9 mouse cellular contexts compared by ENCODE assay signal in genomic region chr6:87737921-87738626, GRCm38 (mm10). TPM values are rescaled to one million over a fixed set of nuclear protein-coding genes. Genes with fewer than 3 reads are reported as not detected.
A peak's percentile ranks its signal among the peaks of the same experiment; 100 is the strongest.
DNase-seq lines count a peak whose midpoint lies in the region; ATAC-seq and TF ChIP-seq lines count a peak whose summit lies in the region.
"Had no signal": no experiment of that assay in that cellular context is flagged by ENCODE, and none has a peak within 500 bp of the region (broad histone marks: within the 10 kb centered on the region; RNA-seq: fewer than 3 reads in every experiment).

No protein-coding gene starts in this region.

- no peak for TF ChIP-seq EP300 in lung, postnatal 0 days (IDR thresholded peaks at IDR 0.05)

- no peak for TF ChIP-seq POLR2A in lung, adult 2 months (IDR thresholded peaks at IDR 0.05; ENCODE audit: borderline replicate concordance, extremely low read depth, low read depth, low read length)

- H3K4me3 ChIP-seq in forebrain, embryonic 11.5 days (ENCODE audit: low read depth, low read length) = no peak overlapping the region
- no peak overlapping the region for H3K4me3 ChIP-seq in forebrain, embryonic 15.5 days
- no peak overlapping the region for H3K4me3 ChIP-seq in lung, postnatal 0 days (ENCODE audit: low read depth, low read length)
- no peak overlapping the region for H3K4me3 ChIP-seq in lung, adult 2 months (replicated peaks; ENCODE audit: extremely low read depth, low read depth, low read length)
- no peak overlapping the region for H3K4me3 ChIP-seq in limb, embryonic 10.5 days

- peak; percentile 19; the same call in 1 of the 2 replicates for TF ChIP-seq CTCF in lung, postnatal 0 days (IDR thresholded peaks at IDR 0.05)
- TF ChIP-seq CTCF in lung, adult 2 months (IDR thresholded peaks at IDR 0.05; ENCODE audit: insufficient read depth, low read length) = no peak

- no peaks in the 10 kb centered on the region for H3K36me3 ChIP-seq in forebrain, embryonic 11.5 days (ENCODE audit: control insufficient read depth, insufficient read depth, low read length)
- no peaks in the 10 kb centered on the region for H3K36me3 ChIP-seq in forebrain, embryonic 15.5 days
- no peaks in the 10 kb centered on the region for H3K36me3 ChIP-seq in lung, postnatal 0 days (ENCODE audit: insufficient read depth, low read length)
- H3K36me3 ChIP-seq in limb, embryonic 10.5 days = no peaks in the 10 kb centered on the region

- H3K27me3 ChIP-seq in forebrain, embryonic 11.5 days (ENCODE audit: control insufficient read depth, insufficient read depth, low read length) = peaks cover 11% of the 10 kb centered on the region
- H3K27me3 ChIP-seq in forebrain, embryonic 15.5 days = peaks cover 17% of the 10 kb centered on the region
- no peaks in the 10 kb centered on the region for H3K27me3 ChIP-seq in lung, postnatal 0 days (replicated peaks; ENCODE audit: insufficient read depth, low read length)
- peaks cover 34% of the 10 kb centered on the region for H3K27me3 ChIP-seq in limb, embryonic 10.5 days (ENCODE audit: low read depth, poor library complexity, severe bottlenecking)

- H3K4me2 ChIP-seq in forebrain, embryonic 11.5 days (ENCODE audit: low read depth, low read length, severe bottlenecking) = no peak overlapping the region
- no peak overlapping the region for H3K4me2 ChIP-seq in forebrain, embryonic 15.5 days (replicated peaks)
- H3K4me2 ChIP-seq in lung, postnatal 0 days (replicated peaks; ENCODE audit: low read depth, low read length) = no peak overlapping the region

- 29% methylated on average over 4 of the region's 4 CpGs for whole genome bisulfite sequencing in forebrain, embryonic 11.5 days
- 35% methylated on average over 4 of the region's 4 CpGs for WGBS in forebrain, embryonic 15.5 days
- 70% methylated on average over 4 of the region's 4 CpGs for WGBS in lung, postnatal 0 days
- WGBS in lung, adult 2 months = 82% methylated on average over 4 of the region's 4 CpGs
- 60% methylated on average over 4 of the region's 4 CpGs for WGBS in limb, embryonic 10.5 days

- peak overlapping the region; percentile 7; the same call in 1 of the 2 replicates for H3K9ac ChIP-seq in forebrain, embryonic 11.5 days (ENCODE audit: low read length)
- no peak overlapping the region for H3K9ac ChIP-seq in forebrain, embryonic 15.5 days (replicated peaks)
- H3K9ac ChIP-seq in lung, postnatal 0 days (replicated peaks; ENCODE audit: low read depth) = no peak overlapping the region

- H3K27ac ChIP-seq in forebrain, embryonic 11.5 days (ENCODE audit: low read depth, low read length) = 0 out of 2 replicates have a peak overlapping the region, but pooled peaks have one; percentile 21
- H3K27ac ChIP-seq in forebrain, embryonic 15.5 days (replicated peaks) = no peak overlapping the region
- no peak overlapping the region for H3K27ac ChIP-seq in lung, postnatal 0 days (ENCODE audit: low read length)
- H3K27ac ChIP-seq in limb, embryonic 10.5 days = 0 out of 2 replicates have a peak overlapping the region, but pooled peaks have one; percentile 8

- peak; percentile 71; the same call in 1 of the 2 replicates for ATAC-seq in forebrain, embryonic 11.5 days (replicated peaks; ENCODE audit: low FRiP score)
- no peak for ATAC-seq in forebrain, embryonic 15.5 days (replicated peaks)
- no peak for ATAC-seq in lung, postnatal 0 days
- no peak for ATAC-seq in activated CD4-positive, CD25-positive, alpha-beta regulatory T cell, adult 4 months

- H3K9me3 ChIP-seq in forebrain, embryonic 11.5 days (ENCODE audit: control insufficient read depth, low read length) = no peaks in the 10 kb centered on the region
- H3K9me3 ChIP-seq in forebrain, embryonic 15.5 days = no peaks in the 10 kb centered on the region
- no peaks in the 10 kb centered on the region for H3K9me3 ChIP-seq in lung, postnatal 0 days (ENCODE audit: low read length)
- no peaks in the 10 kb centered on the region for H3K9me3 ChIP-seq in limb, embryonic 10.5 days (replicated peaks)

- peaks cover 8% of the 10 kb centered on the region; the same call in 1 of the 2 replicates for H3K4me1 ChIP-seq in forebrain, embryonic 11.5 days (replicated peaks; ENCODE audit: control insufficient read depth, insufficient read depth, low read length)
- H3K4me1 ChIP-seq in forebrain, embryonic 15.5 days = peaks cover 6% of the 10 kb centered on the region
- peaks cover 7% of the 10 kb centered on the region; the same call in 1 of the 2 replicates for H3K4me1 ChIP-seq in lung, postnatal 0 days (ENCODE audit: insufficient read depth, low read depth, low read length)
- no peaks in the 10 kb centered on the region for H3K4me1 ChIP-seq in lung, adult 2 months (ENCODE audit: control insufficient read depth, insufficient read depth, low read length)
- peaks cover 6% of the 10 kb centered on the region; the same call in 1 of the 2 replicates for H3K4me1 ChIP-seq in limb, embryonic 10.5 days

- DNase-seq in forebrain, embryonic 11.5 days (ENCODE audit: low spot score) = no peak
- no peak for DNase-seq in lung, postnatal 0 days (ENCODE audit: low spot score)
- no peak for DNase-seq in lung, adult 2 months
- no peak for DNase-seq in limb, embryonic 10.5 days (ENCODE audit: low spot score)
- peak; percentile 76 for DNase-seq in retina, embryonic 14.5 days (ENCODE audit: low spot score)
- no peak for DNase-seq in gastrocnemius, postnatal 4 days (ENCODE audit: low spot score in 2 of 2)
- DNase-seq: kidney, postnatal 36 days had no signal

RNA-seq across cellular contexts. Expression of gene Efcc1, which starts 7.4 kb away (rescaled TPM):
- 1.5 TPM in 2 replicates for polyA plus RNA-seq in forebrain, embryonic 11.5 days (2014; fragmentation: Nextera tagmentation; extraction: Ambion mirVana)
- 2.0 TPM in 2 replicates for polyA plus RNA-seq in forebrain, embryonic 15.5 days (2015; fragmentation: Nextera tagmentation; extraction: Ambion mirVana)
- 4.0 and 5.9 TPM in 2 replicates for polyA plus RNA-seq in lung, postnatal 0 days (2015; fragmentation: Nextera tagmentation; extraction: Ambion mirVana)
- polyA plus RNA-seq in lung, adult 2 months (2012; rRNA removed) = 14.5 and 16.3 TPM in 2 replicates
- polyA plus RNA-seq in limb, embryonic 10.5 days (2016; fragmentation: Nextera tagmentation; extraction: Ambion mirVana) = 0.08 and 0.18 TPM in 2 replicates
- polyA plus RNA-seq in activated CD4-positive, CD25-positive, alpha-beta regulatory T cell, adult 4 months (2017; shearing (Covaris generic)) = under 1 TPM in 1 of 2 experiments, not detected in 1; 0.60 TPM
- total RNA-seq in gastrocnemius, postnatal 4 days (2021) = 1 to 10 TPM; 2.7 to 3.4 TPM

RNA-seq across cellular contexts. Expression of gene Gp9, which starts 39.8 kb away (rescaled TPM):
- polyA plus RNA-seq in forebrain, embryonic 11.5 days (2014; fragmentation: Nextera tagmentation; extraction: Ambion mirVana) = 2.5 and 2.8 TPM in 2 replicates
- 0.46 and 0.65 TPM in 2 replicates for polyA plus RNA-seq in forebrain, embryonic 15.5 days (2015; fragmentation: Nextera tagmentation; extraction: Ambion mirVana)
- polyA plus RNA-seq in lung, postnatal 0 days (2015; fragmentation: Nextera tagmentation; extraction: Ambion mirVana) = 8.3 and 9.1 TPM in 2 replicates
- polyA plus RNA-seq in lung, adult 2 months (2012; rRNA removed) = 13.1 and 14.9 TPM in 2 replicates
- 1.6 and 2.1 TPM in 2 replicates for polyA plus RNA-seq in limb, embryonic 10.5 days (2016; fragmentation: Nextera tagmentation; extraction: Ambion mirVana)
- not detected for polyA plus RNA-seq in activated CD4-positive, CD25-positive, alpha-beta regulatory T cell, adult 4 months (2017; shearing (Covaris generic))
- total RNA-seq in gastrocnemius, postnatal 4 days (2021) = under 1 TPM in 1 of 2 experiments, not detected in 1; 0.32 TPM

Comparison
In these comparisons a context has a peak if more than half of its experiments do, and no peak if none do; other contexts are left out.
1. H3K27ac ChIP-seq: peak in forebrain, embryonic 11.5 days (single experiment) and limb, embryonic 10.5 days (single experiment); none in forebrain, embryonic 15.5 days (single experiment) and lung, postnatal 0 days (single experiment).